Mouse (Mus musculus): ENCODE data around the gene Dchs2. TPM values are rescaled to one million over a fixed set of nuclear protein-coding genes. Genes with fewer than 3 reads are reported as not detected.

The Dchs2 gene
- 0.78 and 0.94 TPM in 2 replicates for polyA plus RNA-seq (2014; fragmentation: Nextera tagmentation; extraction: Ambion mirVana)

- under 1% methylated on average over 55 of the region's 55 CpGs for WGBS
- ATAC-seq (ENCODE audit: insufficient number of reproducible peaks, insufficient read depth, low FRiP score, low read depth): no peak
- H3K9me3 ChIP-seq (ENCODE audit: control insufficient read depth, low read depth, low read length): no peaks in the 10 kb centered on the region
- no peaks in the 10 kb centered on the region for H3K36me3 ChIP-seq (ENCODE audit: control insufficient read depth, insufficient read depth, low read length)
- H3K4me3 ChIP-seq (ENCODE audit: low read depth, low read length): peak within 1 kb of the TSS; percentile 49
- H3K9ac ChIP-seq (replicated peaks; ENCODE audit: low read depth, low read length): peak within 1 kb of the TSS; percentile 21; the same call in 1 of the 2 replicates
- peak within 1 kb of the TSS; percentile 97 for H3K4me2 ChIP-seq (replicated peaks; ENCODE audit: low read depth, low read length)
- no peak within 1 kb of the TSS; the same call in 1 of the 2 replicates for H3K27ac ChIP-seq (ENCODE audit: low read length)
- H3K4me1 ChIP-seq (ENCODE audit: control insufficient read depth, insufficient read depth, low read length): peaks cover 21% of the 10 kb centered on the region
- peaks cover 30% of the 10 kb centered on the region for H3K27me3 ChIP-seq (ENCODE audit: control insufficient read depth, insufficient read depth, low read length)
These were observed at the start of gene Dchs2 for GRCm38 (mm10) chr3:83127726-83128448. TSS of gene Dchs2 (plus strand) at chr3:83127948.

- ATAC-seq (ENCODE audit: insufficient number of reproducible peaks, insufficient read depth, low FRiP score, low read depth): peak; percentile 65; the same call in 1 of the 2 replicates
- no peaks in the 10 kb centered on the region for H3K4me1 ChIP-seq (ENCODE audit: control insufficient read depth, insufficient read depth, low read length)
- H3K4me2 ChIP-seq (replicated peaks; ENCODE audit: low read depth, low read length): peak overlapping the region; percentile 53
- H3K27me3 ChIP-seq (ENCODE audit: control insufficient read depth, insufficient read depth, low read length): no peaks in the 10 kb centered on the region
- H3K9me3 ChIP-seq (ENCODE audit: control insufficient read depth, low read depth, low read length): no peaks in the 10 kb centered on the region
- H3K36me3 ChIP-seq (ENCODE audit: control insufficient read depth, insufficient read depth, low read length): no peaks in the 10 kb centered on the region
- 6% methylated on average over 11 of the region's 11 CpGs for WGBS
- H3K4me3 ChIP-seq (ENCODE audit: low read depth, low read length): peak overlapping the region; percentile 31
- no peak overlapping the region for H3K27ac ChIP-seq (ENCODE audit: low read length)
- no peak overlapping the region for H3K9ac ChIP-seq (replicated peaks; ENCODE audit: low read depth, low read length)
These were observed 47.1 kb upstream of the Dchs2 start for GRCm38 (mm10) chr3:83080567-83081055.

- 82% methylated on average over 6 of the region's 6 CpGs for WGBS
These were observed 30.2 kb upstream of the Dchs2 start for GRCm38 (mm10) chr3:83097586-83097985.

GRCm38 (mm10) chr3:83098546-83099034 is 29.2 kb upstream of the Dchs2 start:
- no peak overlapping the region for H3K9ac ChIP-seq (replicated peaks; ENCODE audit: low read depth, low read length)
- no peaks in the 10 kb centered on the region for H3K36me3 ChIP-seq (ENCODE audit: control insufficient read depth, insufficient read depth, low read length)
- peak overlapping the region; percentile 40 for H3K4me2 ChIP-seq (replicated peaks; ENCODE audit: low read depth, low read length)
- no peaks in the 10 kb centered on the region for H3K9me3 ChIP-seq (ENCODE audit: control insufficient read depth, low read depth, low read length)
- ATAC-seq (ENCODE audit: insufficient number of reproducible peaks, insufficient read depth, low FRiP score, low read depth): no peak
- no peak overlapping the region for H3K4me3 ChIP-seq (ENCODE audit: low read depth, low read length)
- H3K27me3 ChIP-seq (ENCODE audit: control insufficient read depth, insufficient read depth, low read length): no peaks in the 10 kb centered on the region
- H3K27ac ChIP-seq (ENCODE audit: low read length): no peak overlapping the region; the same call in 1 of the 2 replicates
- 15% methylated on average over 14 of the region's 14 CpGs for WGBS
- no peaks in the 10 kb centered on the region for H3K4me1 ChIP-seq (ENCODE audit: control insufficient read depth, insufficient read depth, low read length)

More at GRCm38 (mm10) chr3:83097586-83097985, 30.2 kb upstream of the Dchs2 start:
- H3K4me1 ChIP-seq (ENCODE audit: control insufficient read depth, insufficient read depth, low read length): no peaks in the 10 kb centered on the region
- ATAC-seq (ENCODE audit: insufficient number of reproducible peaks, insufficient read depth, low FRiP score, low read depth): no peak
- H3K9me3 ChIP-seq (ENCODE audit: control insufficient read depth, low read depth, low read length): no peaks in the 10 kb centered on the region
- no peak overlapping the region for H3K4me3 ChIP-seq (ENCODE audit: low read depth, low read length)
- no peaks in the 10 kb centered on the region for H3K27me3 ChIP-seq (ENCODE audit: control insufficient read depth, insufficient read depth, low read length)
- H3K36me3 ChIP-seq (ENCODE audit: control insufficient read depth, insufficient read depth, low read length): no peaks in the 10 kb centered on the region
- no peak overlapping the region for H3K4me2 ChIP-seq (replicated peaks; ENCODE audit: low read depth, low read length)
- no peak overlapping the region for H3K27ac ChIP-seq (ENCODE audit: low read length)
- no peak overlapping the region for H3K9ac ChIP-seq (replicated peaks; ENCODE audit: low read depth, low read length)

GRCm38 (mm10) chr3:83099139-83099538 is 28.6 kb upstream of the Dchs2 start:
- Histone ChIP-seq H3K36me3 (ENCODE audit: control insufficient read depth, insufficient read depth, low read length) (no peaks in the 10 kb centered on the region), H3K27me3 (ENCODE audit: control insufficient read depth, insufficient read depth, low read length) (no peaks in the 10 kb centered on the region), H3K9me3 (ENCODE audit: control insufficient read depth, low read depth, low read length) (no peaks in the 10 kb centered on the region), H3K9ac (replicated peaks; ENCODE audit: low read depth, low read length) (no peak overlapping the region), H3K27ac (ENCODE audit: low read length) (no peak overlapping the region), H3K4me3 (ENCODE audit: low read depth, low read length) (no peak overlapping the region), H3K4me2 (replicated peaks; ENCODE audit: low read depth, low read length) (peak overlapping the region; percentile 40), H3K4me1 (ENCODE audit: control insufficient read depth, insufficient read depth, low read length) (no peaks in the 10 kb centered on the region)
- ATAC-seq (ENCODE audit: insufficient number of reproducible peaks, insufficient read depth, low FRiP score, low read depth): no peak
- WGBS: 83% methylated on average over 1 of the region's 1 CpGs

GRCm38 (mm10) chr3:83099651-83100050 is 28.1 kb upstream of the Dchs2 start:
- Histone ChIP-seq H3K4me2 (replicated peaks; ENCODE audit: low read depth, low read length) (no peak overlapping the region), H3K9ac (replicated peaks; ENCODE audit: low read depth, low read length) (no peak overlapping the region), H3K9me3 (ENCODE audit: control insufficient read depth, low read depth, low read length) (no peaks in the 10 kb centered on the region), H3K4me1 (ENCODE audit: control insufficient read depth, insufficient read depth, low read length) (no peaks in the 10 kb centered on the region), H3K4me3 (ENCODE audit: low read depth, low read length) (no peak overlapping the region), H3K36me3 (ENCODE audit: control insufficient read depth, insufficient read depth, low read length) (no peaks in the 10 kb centered on the region), H3K27me3 (ENCODE audit: control insufficient read depth, insufficient read depth, low read length) (no peaks in the 10 kb centered on the region), H3K27ac (ENCODE audit: low read length) (no peak overlapping the region)
- ATAC-seq (ENCODE audit: insufficient number of reproducible peaks, insufficient read depth, low FRiP score, low read depth): no peak
- WGBS: 79% methylated on average over 6 of the region's 6 CpGs

- no peaks in the 10 kb centered on the region for H3K36me3 ChIP-seq (ENCODE audit: control insufficient read depth, insufficient read depth, low read length)
- H3K9me3 ChIP-seq (ENCODE audit: control insufficient read depth, low read depth, low read length): no peaks in the 10 kb centered on the region
- 88% methylated on average over 6 of the region's 6 CpGs for WGBS
- H3K27ac ChIP-seq (ENCODE audit: low read length): no peak overlapping the region
- H3K4me3 ChIP-seq (ENCODE audit: low read depth, low read length): no peak overlapping the region
- ATAC-seq (ENCODE audit: insufficient number of reproducible peaks, insufficient read depth, low FRiP score, low read depth): no peak
- no peaks in the 10 kb centered on the region for H3K4me1 ChIP-seq (ENCODE audit: control insufficient read depth, insufficient read depth, low read length)
- no peak overlapping the region for H3K4me2 ChIP-seq (replicated peaks; ENCODE audit: low read depth, low read length)
- no peak overlapping the region for H3K9ac ChIP-seq (replicated peaks; ENCODE audit: low read depth, low read length)
- no peaks in the 10 kb centered on the region for H3K27me3 ChIP-seq (ENCODE audit: control insufficient read depth, insufficient read depth, low read length)
These were observed 25.5 kb upstream of the Dchs2 start for GRCm38 (mm10) chr3:83102286-83102685.

GRCm38 (mm10) chr3:83110163-83110562 is 17.6 kb upstream of the Dchs2 start:
- H3K9ac ChIP-seq (replicated peaks; ENCODE audit: low read depth, low read length): no peak overlapping the region
- H3K27me3 ChIP-seq (ENCODE audit: control insufficient read depth, insufficient read depth, low read length): no peaks in the 10 kb centered on the region
- no peak overlapping the region for H3K4me3 ChIP-seq (ENCODE audit: low read depth, low read length)
- no peak overlapping the region for H3K4me2 ChIP-seq (replicated peaks; ENCODE audit: low read depth, low read length)
- WGBS: 33% methylated on average over 4 of the region's 4 CpGs
- peaks cover 6% of the 10 kb centered on the region; the same call in 1 of the 2 replicates for H3K4me1 ChIP-seq (ENCODE audit: control insufficient read depth, insufficient read depth, low read length)
- no peaks in the 10 kb centered on the region for H3K9me3 ChIP-seq (ENCODE audit: control insufficient read depth, low read depth, low read length)
- ATAC-seq (ENCODE audit: insufficient number of reproducible peaks, insufficient read depth, low FRiP score, low read depth): peak; percentile 42; the same call in 1 of the 2 replicates
- no peak overlapping the region for H3K27ac ChIP-seq (ENCODE audit: low read length)
- H3K36me3 ChIP-seq (ENCODE audit: control insufficient read depth, insufficient read depth, low read length): no peaks in the 10 kb centered on the region
